Mouse (Mus musculus) ES-Bruce4 (cell line): Measurements from ENCODE around the gene Zfp770.

ENCODE experiments used
- CTCF ChIP-seq: IDR thresholded peaks from one replicate; pipeline ENCODE4 v1.8.1; 2011; ENCODE audit warnings: low read depth, low read length
- EP300 ChIP-seq: IDR thresholded peaks from 2 replicates; pipeline ENCODE4 v1.6.1; 2011; ENCODE audit warnings: low read depth, low read length; ENCODE audit not compliant: insufficient read depth
- POLR2A ChIP-seq: IDR thresholded peaks from one replicate; pipeline ENCODE4 v1.8.1; 2011; ENCODE audit warnings: low read length; ENCODE audit not compliant: insufficient read depth

DNA sequence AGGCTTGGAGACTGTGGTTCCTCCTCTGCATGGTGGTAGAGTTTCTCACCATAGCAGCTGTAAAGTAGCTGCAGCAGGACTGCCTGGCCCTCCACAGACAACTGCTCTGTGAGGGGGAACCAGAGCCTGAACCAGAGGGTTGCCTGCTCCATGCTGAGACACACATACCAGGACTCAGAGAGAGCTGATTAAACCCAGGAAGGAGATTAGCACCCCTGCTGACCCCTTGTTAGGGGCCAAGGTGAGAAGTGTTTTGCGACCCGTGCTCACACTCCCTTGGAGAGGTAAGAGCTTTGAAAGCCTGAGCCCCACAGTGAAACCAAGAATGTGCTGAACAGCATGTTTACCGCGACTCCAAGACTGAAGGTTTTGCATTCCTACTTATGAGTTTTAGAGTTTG, 36.4 kb upstream of the Zfp770 start:
- TF ChIP-seq POLR2A (no peak), EP300 (no peak), CTCF (no peak)
